Mouse (Mus musculus): Measurements from ENCODE around the gene Gm26938. TPM values are rescaled to one million over a fixed set of nuclear protein-coding genes. Genes with fewer than 3 reads are reported as not detected.

The Gm26938 gene
- total and polyA plus RNA-seq, 3 experiments: not detected

DNA sequence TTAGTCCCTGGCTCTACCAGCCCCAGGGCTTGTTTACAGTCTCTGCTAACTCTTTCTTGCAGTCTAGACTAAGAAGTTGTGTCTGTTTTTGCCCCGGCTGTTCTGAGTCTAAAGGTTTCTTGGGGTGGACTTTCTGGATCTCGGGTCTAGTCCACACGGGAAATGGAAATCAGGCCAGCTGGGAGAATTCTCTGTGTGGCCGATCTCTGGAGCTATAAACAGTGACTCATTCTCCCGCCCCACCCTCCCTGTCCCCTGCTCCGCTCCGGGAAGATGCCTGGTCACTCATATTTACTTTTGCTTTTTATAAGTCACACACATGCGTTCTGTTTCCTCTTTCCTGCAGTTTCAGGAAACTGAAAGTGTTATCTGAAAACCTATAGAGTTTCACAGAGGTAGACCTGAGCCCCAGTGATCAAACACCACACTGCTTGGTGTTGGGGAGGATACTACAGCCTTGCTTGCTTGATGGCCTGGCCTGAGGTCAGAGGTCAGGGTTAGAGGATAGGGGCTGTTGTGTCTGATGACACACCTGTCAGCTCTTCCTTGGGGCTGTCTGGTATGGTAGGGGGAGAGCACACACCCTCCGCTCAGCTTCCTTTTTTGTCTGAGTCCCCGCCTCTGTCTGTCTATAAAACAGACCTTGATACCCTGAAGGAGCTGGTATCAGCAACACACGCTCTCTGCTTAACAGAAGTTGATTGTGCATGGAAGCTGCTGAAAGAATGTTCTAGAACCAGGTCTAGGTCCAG, 32.7 kb downstream of the Gm26938 start:
- DNase-seq: peak; percentile 63

DNA sequence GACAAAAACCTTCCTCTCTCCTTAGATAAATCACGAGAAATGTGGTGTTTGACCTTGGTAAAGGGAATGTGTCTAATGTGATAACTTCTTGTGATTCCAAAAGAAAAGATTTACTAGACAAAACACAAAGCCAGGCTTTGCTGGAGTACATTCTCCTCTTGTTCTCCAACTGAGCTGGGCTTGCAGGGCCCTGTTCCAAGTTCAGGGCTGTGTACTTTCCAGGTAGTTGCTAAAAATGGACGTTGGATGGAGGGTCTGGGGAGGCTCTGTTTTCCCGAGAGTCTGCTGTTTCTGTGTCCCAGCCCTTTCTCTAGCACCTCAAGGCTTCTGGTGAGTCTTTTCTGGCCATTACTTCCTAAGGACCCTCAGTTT, 33.3 kb downstream of the Gm26938 start:
- no peak for DNase-seq

DNA sequence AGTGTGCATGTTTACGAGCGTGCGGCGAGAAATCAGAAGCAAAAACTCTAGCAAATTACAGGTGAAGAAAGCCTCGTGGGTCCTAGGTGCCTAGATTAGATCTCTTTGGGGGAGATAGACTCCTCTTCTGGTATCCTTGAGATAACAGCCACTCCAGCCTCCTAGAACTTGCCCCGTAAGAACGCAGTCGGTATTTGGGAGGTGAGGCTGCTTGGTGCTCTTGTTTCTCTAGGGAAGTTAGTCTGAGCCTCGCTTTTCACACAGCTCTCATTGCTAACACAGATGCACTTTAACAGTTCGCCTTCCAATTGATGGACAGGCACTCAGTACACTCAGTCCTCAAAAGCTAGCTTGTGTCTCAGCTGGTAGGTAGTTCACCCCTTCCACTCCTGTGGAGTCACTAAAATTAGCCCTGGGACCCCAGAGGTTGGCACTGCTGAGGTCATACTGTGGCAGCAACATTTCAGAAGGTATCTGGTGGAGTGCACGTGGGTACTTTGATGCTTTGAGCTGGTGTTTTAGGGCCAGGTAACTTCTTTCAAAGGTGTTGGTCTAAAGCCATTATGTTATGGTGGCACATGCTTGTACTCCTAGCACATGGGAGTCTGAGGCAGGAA, 33.9 kb downstream of the Gm26938 start:
- peak; percentile 34 for DNase-seq

DNA sequence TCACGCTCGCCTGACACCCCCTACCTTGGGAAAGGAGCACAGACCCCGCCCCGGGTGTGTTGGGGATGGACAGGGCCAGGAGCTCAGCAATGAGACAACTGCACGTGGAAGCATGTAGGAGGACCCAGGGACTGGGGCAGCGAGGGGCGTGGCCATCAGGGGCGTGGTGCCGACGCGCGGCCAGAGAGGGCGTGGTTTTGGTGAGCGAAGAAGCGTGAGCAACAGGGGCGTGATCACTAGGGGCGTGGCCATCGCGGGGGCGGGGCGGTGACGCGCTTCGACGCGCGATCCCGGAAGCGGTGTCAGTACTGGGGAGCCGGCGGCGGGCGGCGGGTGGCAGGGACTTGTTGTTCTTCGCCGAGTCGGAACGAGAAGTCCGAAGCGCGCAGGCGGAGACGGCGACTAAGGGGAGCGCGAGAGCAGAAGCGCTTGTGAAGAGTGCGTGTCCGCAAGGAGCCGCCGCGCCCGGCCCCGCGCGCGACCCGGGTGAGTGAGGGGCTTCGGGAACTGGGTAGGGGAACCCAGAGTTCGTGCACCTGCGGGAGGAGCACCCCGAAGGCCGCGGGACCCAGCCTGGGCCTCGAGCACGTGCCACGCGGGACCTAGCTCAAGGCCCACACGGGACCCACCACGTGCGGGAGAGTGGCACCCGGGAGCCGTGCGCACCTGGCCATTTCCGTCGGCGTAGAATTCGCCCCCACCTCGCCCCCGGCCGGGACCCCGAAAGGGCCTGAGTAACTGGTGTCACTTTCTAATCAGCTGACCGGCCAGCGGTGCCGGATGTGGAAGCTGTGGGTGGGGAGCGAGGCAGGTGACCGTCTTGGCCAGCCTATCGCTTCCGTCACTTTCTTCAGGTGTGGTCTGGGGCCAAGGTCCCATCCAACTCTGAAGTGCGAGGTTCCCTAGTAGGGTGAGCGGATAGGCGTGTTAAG, 34.7 kb downstream of the Gm26938 start, which contains the start of gene Mafk:
Mafk (plus strand) TSS at position 287 of the 932 bp plus-strand sequence.
- peak; percentile 99 for DNase-seq

DNA sequence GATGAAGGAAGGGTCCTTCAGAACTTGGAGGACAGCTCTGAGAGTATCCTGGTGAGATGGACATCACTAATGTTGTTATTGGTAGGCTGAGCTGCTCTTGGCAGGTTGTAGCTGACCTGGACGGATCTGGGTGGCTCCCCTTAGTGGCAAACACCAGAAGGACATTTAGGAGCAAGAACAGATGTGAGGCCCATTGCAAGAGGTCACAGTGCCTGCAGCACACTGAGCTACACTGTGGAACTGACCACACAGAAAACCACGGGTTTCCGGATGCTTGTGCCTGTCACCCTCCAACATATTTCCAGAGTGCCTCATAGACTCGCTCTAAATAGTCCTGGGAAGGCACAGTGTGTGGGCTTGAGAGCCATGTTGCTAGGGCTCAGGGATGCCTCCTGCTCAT, 36.7 kb downstream of the Gm26938 start:
- no peak for DNase-seq

DNA sequence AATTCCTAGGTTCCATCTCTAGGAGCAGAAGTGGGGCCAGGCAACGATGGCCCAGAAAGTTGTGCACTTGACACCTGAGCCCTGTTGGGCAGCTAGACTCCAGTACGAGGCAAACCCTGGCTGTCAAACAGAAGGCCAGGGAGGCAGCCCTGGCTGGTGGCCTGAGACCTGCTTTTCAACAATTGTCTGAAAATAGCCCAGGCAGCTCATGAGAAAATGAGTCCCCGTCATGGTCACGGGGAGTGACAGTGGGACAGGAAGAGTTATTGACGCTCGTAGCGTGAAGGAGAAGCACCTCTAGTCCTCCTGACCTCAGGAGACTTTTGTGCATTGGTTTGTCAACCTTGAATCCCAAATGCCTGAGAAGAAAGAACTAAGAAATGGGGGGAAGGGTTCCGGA, 44.8 kb downstream of the Gm26938 start:
- no peak for DNase-seq

DNA sequence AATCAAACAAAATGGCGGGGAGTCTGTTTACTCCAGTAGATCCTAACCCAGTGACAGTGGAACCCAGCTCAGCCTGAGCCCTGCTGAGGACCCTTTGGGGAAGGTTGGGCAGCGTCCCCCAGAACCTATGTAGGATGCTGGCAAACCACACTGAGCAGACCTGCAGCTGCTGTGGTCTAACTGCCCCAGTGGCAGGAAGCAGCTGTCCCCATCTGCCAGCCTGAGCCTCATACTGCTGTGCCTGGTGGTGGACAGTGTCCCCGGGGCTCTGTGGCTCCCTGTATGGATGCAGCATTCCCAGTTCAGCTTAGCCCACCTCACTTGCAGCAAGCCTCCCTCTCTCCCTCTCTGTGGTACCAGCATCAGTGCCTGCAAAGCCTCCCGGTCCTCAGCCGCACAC, 49.2 kb downstream of the Gm26938 start:
- no peak for DNase-seq

DNA sequence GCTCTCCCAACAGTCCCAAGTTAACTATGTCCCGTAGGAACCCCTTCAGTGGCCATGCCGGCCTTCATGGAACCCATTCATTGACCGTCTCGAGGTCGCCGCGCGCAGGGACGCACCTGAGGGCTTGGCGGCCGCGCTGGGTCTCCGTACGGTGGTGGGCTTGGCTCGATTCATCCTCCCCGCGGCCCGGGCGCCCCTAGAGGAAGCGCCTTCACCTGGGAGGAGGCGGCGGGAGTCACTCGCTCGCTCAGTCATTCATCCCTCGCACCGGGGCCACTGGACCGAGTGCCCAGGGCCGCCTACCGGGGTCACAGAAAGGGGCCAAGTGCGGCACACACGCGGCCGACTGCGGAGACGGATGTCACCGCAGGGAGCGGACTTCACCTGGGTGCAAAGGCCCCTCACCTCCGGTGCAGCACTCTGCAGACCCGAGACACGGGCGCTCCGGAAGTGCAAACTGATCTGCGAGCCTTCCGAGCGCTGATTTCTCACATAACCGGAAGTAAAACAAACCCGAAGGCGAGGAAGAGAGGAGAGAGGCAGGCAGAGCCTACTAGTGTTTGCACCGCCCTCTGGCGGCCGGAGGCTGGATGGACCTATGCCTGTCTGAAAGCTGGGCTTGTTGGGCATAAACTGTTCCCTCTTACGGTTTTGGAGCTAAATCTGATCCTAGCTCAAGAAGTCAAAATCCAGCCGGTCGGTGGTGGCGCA, 50.8 kb downstream of the Gm26938 start, which contains the start of gene Ints1:
Ints1 (minus strand) TSS at position 459 of the 711 bp plus-strand sequence.
- peak; percentile 96 for DNase-seq

DNA sequence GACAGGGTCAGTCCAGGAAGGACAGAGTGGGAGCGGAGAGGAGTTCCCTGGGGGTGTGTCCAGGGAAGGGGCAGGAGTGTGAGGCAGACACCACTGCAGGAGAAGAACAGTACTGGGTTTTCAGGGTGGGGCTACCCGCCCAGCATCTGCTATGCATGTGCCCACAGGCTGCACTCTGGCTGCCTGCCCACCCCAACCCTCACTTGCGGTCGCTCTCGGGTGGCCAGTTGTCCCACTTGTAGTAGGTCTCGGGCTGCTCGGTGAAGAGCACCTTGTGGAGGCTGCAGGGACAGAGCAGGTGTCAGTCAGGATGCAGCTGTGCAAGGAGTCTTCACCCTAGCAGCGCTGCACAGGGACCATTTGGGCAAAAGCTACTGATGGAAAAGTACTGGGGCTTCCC, 58.0 kb downstream of the Gm26938 start:
- DNase-seq: no peak

DNA sequence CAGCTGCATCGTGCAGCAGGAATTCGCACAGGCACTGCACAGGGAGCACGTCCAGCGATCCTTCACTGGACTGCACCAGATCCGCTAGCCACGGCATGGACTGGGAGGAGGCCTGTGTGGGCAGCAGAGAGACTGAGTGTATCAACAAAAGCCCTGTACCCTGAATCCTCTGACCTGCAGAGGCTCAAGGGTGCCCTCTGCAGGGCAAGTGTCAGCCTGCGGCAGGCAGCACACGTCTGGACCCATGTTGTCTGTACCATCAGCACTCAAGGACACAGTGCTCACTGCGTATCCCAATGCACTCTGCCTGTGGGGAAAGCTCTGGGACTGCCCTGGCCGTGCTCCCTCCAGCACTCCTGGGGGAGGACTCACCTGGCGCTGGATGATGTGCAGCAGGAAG, 61.9 kb downstream of the Gm26938 start:
- DNase-seq: no peak

DNA sequence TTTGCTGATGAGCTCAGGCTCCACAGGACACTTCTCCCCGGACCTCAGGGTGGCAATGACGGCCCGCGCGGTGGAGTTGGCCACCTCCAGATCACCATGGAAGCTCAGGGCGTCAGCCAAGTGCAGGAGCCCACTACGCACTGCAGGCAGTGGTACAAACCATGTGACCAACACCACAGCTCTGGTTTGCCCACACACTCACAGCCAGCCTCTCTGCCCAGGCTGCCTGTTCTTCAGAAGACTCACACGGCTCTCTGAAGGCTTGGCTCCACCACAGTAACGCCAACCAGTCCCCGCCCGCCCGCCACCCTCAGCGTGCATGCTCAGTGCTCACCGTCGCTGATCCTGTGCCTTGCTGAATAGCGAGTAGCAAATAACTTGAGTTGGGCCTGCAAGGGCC, 68.1 kb downstream of the Gm26938 start:
- no peak for DNase-seq

Small RNAs within 50 kb of the gene (microRNA-seq; reads per million reads assigned to microRNA genes)
- gene Mir7037: 0.83 to 2.0 reads per million in 2 experiments

Other genes with a start within 250 kb of the Gm26938 start
- 10 to 100 TPM in 1 of 2 experiments, 1 to 10 TPM in 1; 6.0 to 14.7 TPM for gene Micall2, start 90.1 kb downstream of the Gm26938 start, total RNA-seq (2021)
- gene Micall2, start 90.1 kb downstream of the Gm26938 start, polyA plus RNA-seq (2012; rRNA removed): 6.1 and 7.6 TPM in 2 replicates
- 10 to 100 TPM; 50.6 to 55.9 TPM for gene Ints1, start 50.7 kb downstream of the Gm26938 start, total RNA-seq (2021)
- gene Ints1, start 50.7 kb downstream of the Gm26938 start, polyA plus RNA-seq (2012; rRNA removed): 77.2 and 91.0 TPM in 2 replicates
- gene Mafk, start 34.9 kb downstream of the Gm26938 start, total RNA-seq (2021): 10 to 100 TPM; 32.1 to 34.1 TPM
- 28.8 and 29.8 TPM in 2 replicates for gene Mafk, start 34.9 kb downstream of the Gm26938 start, polyA plus RNA-seq (2012; rRNA removed)
- gene Tmem184a, start 6.5 kb downstream of the Gm26938 start, total RNA-seq (2021): under 1 TPM; 0.17 TPM
- 0.43 and 1.5 TPM in 2 replicates for gene Tmem184a, start 6.5 kb downstream of the Gm26938 start, polyA plus RNA-seq (2012; rRNA removed)
- gene Psmg3, start 478 bp upstream of the Gm26938 start, total RNA-seq (2021): 10 to 100 TPM; 14.8 to 21.5 TPM
- gene Psmg3, start 478 bp upstream of the Gm26938 start, polyA plus RNA-seq (2012; rRNA removed): 18.3 and 20.8 TPM in 2 replicates
- gene Elfn1, start 81.5 kb upstream of the Gm26938 start, total RNA-seq (2021): 10 to 100 TPM in 1 of 2 experiments, under 1 TPM in 1; 0.35 to 25.4 TPM
- gene Elfn1, start 81.5 kb upstream of the Gm26938 start, polyA plus RNA-seq (2012; rRNA removed): 33.8 and 96.1 TPM in 2 replicates